Mouse (Mus musculus) MEL (cell line): ENCODE results near the gene H2al1a. TPM values are rescaled to one million over a fixed set of nuclear protein-coding genes. Genes with fewer than 3 reads are reported as not detected.

ENCODE experiments used
- polyA plus RNA-seq, 2 experiments: library from polyadenylated mRNA; stranded (reverse) in 1 of 2; unstranded in 1 of 2; fragments of >175 nt in 1 of 2; fragments of >200 nt in 1 of 2; gene quantifications; 2 replicates each; pipeline versions ENCODE4 v1.2.1 to v1.2.4; 2012; ENCODE audit warnings: low replicate concordance in 2 of 2, low read depth in 1 of 2; ENCODE audit not compliant: insufficient read length in 2 of 2, insufficient read depth in 1 of 2, missing spikeins in 1 of 2
- total RNA-seq: library from RNA; depleted of rRNA; stranded (reverse); fragments of 300-350 nt; gene quantifications from 2 replicates; pipeline ENCODE4 v1.2.3, GENCODE M21; 2012; rRNA removed

H2al1a gene
- total and polyA plus RNA-seq, 3 experiments: not detected

Other genes with a start within 250 kb of the H2al1a start
- gene H2al1b, start 3.2 kb downstream of the H2al1a start, total RNA-seq: not detected in 2 replicates
- not detected for gene H2al1b, start 3.2 kb downstream of the H2al1a start, polyA plus RNA-seq
- not detected in 2 replicates for gene H2al1c, start 6.4 kb downstream of the H2al1a start, total RNA-seq
- not detected for gene H2al1c, start 6.4 kb downstream of the H2al1a start, polyA plus RNA-seq
- not detected in 2 replicates for gene H2al1d, start 9.6 kb downstream of the H2al1a start, total RNA-seq
- not detected for gene H2al1d, start 9.6 kb downstream of the H2al1a start, polyA plus RNA-seq
- not detected in 2 replicates for gene H2al1e, start 12.7 kb downstream of the H2al1a start, total RNA-seq
- gene H2al1e, start 12.7 kb downstream of the H2al1a start, polyA plus RNA-seq: not detected
- gene H2al1f, start 15.9 kb downstream of the H2al1a start, total RNA-seq: not detected in 2 replicates
- not detected for gene H2al1f, start 15.9 kb downstream of the H2al1a start, polyA plus RNA-seq
- gene H2al1g, start 19.0 kb downstream of the H2al1a start, total RNA-seq: not detected in 2 replicates
- gene H2al1g, start 19.0 kb downstream of the H2al1a start, polyA plus RNA-seq: not detected
- not detected in 2 replicates for gene H2al1h, start 22.2 kb downstream of the H2al1a start, total RNA-seq
- gene H2al1h, start 22.2 kb downstream of the H2al1a start, polyA plus RNA-seq: not detected
- gene H2al1i, start 25.4 kb downstream of the H2al1a start, total RNA-seq: not detected in 2 replicates
- gene H2al1i, start 25.4 kb downstream of the H2al1a start, polyA plus RNA-seq: not detected
- not detected in 2 replicates for gene H2al1j, start 28.6 kb downstream of the H2al1a start, total RNA-seq
- not detected for gene H2al1j, start 28.6 kb downstream of the H2al1a start, polyA plus RNA-seq